Mouse (Mus musculus): Measurements from ENCODE around the gene Dach1.

Gene Dach1

DNA sequence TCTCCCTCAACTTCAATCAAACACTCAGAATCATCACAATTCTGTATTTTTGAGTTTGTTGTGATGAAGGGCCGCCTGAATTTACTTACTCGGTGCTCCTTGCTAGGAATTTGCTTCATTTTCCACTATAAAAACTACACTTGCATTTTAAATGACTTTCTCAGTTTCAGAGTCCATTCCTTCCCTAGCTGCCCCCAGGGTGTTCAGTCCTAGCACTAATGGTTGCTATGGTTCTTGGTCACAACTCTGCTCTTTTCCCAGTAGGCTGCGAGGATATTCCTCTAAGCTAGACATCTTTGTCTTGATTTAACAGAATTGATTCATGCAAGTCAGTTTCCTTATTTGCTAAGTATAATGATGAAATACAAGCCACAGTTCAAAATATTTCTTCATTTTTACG lies 319.1 kb downstream of the Dach1 start:
- DNase-seq (ENCODE audit: low read depth, low spot score) = no peak

- no peak for DNase-seq (ENCODE audit: low read depth, low spot score)
These were observed 321.9 kb downstream of the Dach1 start for GRCm38 (mm10) chr14:97847641-97848040.

- DNase-seq (ENCODE audit: low read depth, low spot score) = no peak
These were observed 330.3 kb downstream of the Dach1 start for GRCm38 (mm10) chr14:97839275-97839674.

DNA sequence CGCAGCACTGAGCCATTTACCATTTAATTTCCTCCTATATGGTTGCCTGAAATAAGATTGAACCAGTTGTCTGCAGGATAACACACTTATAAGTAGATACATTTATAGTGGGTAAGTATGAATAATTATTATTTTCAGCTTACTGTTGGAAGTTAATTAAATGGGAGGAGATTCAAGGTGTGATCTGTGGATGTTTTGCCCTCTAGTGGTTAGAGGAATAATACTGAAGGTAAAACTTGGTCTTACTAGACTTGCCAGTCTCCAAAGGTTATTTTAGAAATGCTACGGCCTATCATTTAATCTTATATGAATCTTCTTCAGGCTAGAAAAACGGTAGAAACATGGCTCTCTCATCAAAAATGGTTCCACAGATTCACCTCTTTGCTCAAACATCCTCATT lies 339.7 kb downstream of the Dach1 start:
- no peak for DNase-seq (ENCODE audit: low read depth, low spot score)

- no peak for DNase-seq (ENCODE audit: low read depth, low spot score)
These were observed 354.9 kb downstream of the Dach1 start for GRCm38 (mm10) chr14:97814555-97815175.

DNA sequence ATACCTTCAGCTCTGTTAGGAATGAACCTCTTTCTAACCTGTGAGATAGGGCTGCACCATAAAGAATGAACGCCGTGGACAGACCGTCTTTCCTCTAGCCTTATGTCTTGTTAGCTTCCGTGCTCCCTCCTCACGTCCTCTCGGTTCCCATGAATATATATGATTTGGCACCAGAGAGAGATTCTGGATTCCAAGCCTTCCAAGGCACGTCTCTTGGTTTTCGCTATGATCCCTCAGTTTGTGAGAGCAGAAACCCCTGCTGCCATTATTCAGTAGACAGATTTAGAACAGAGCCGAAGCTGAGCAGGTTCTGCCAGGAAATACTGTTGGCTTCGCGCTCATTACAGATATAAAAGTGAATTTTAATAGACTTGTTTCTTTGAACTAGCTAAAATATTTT lies 356.0 kb downstream of the Dach1 start:
- peak; percentile 16 for DNase-seq (ENCODE audit: low read depth, low spot score)

GRCm38 (mm10) chr14:97795385-97795952 lies 374.1 kb downstream of the Dach1 start:
- DNase-seq (ENCODE audit: low read depth, low spot score) = no peak

- no peak for DNase-seq (ENCODE audit: low read depth, low spot score)
These were observed 395.3 kb downstream of the Dach1 start for GRCm38 (mm10) chr14:97774135-97774767.

DNA sequence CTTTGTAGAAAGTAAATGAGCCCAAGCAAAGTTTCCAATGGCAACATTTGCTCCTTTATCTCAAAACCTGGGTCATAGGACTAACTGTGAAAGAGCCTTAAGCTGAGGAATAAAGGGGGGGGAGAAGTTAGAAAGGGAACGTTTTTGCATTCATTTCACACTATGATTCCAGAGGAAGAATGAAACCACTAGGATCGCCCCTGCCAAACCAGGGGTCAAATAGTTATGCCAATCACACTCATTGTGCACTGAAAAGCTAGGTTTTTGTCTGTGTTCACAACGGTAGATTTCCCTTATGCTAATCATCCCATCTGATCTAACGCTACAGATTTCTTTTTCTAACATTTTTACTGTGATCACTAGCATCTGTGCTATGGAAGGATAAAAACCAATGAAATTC lies 415.2 kb downstream of the Dach1 start:
- DNase-seq (ENCODE audit: low read depth, low spot score) = no peak

- DNase-seq (ENCODE audit: low read depth, low spot score) = no peak
These were observed 415.6 kb downstream of the Dach1 start for GRCm38 (mm10) chr14:97753973-97754372.

- no peak for DNase-seq (ENCODE audit: low read depth, low spot score)
These were observed 426.3 kb downstream of the Dach1 start for GRCm38 (mm10) chr14:97743252-97743651.

DNA sequence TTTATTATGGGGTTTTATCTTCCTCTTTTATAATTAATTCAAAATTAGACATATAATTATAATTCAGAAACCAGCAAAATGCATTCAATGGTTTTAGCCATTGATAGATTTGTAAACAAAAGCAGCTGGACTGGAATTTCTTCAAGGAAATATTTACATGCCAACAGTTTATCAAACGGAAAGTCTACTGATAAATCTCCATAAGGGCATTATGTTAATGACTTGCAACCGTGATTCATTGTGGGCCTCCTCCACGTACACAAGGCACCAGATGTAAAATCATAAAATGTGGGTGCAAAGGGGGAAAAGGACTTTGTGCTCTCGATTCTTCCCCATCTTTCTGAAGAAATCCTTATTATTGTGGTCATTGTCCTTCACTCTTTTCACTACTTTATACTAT lies 426.8 kb downstream of the Dach1 start:
- DNase-seq (ENCODE audit: low read depth, low spot score) = no peak

Measured in brain, embryonic 18.5 days (tissue).